Mouse (Mus musculus) monocyte, adult 2 months (primary cell): ENCODE data around the gene Stk11ip.

Experiments
- DNase-seq, 2 experiments: peaks; one replicate each; pipeline ENCODE4 v3.0.0; 2022; ENCODE audit warnings: low spot score in 2 of 2, low read depth in 1 of 2

Stk11ip gene

GRCm38 (mm10) chr1:75504256-75505045, 16.9 kb upstream of the Stk11ip start:
- DNase-seq, result no peak

- DNase-seq, result no peak
Observed at GRCm38 (mm10) chr1:75505159-75505955, 16.0 kb upstream of the Stk11ip start.

- no peak for DNase-seq
Observed at GRCm38 (mm10) chr1:75505956-75506831, 15.1 kb upstream of the Stk11ip start, which contains the start of gene Obsl1. TSS of gene Obsl1 (minus strand) at chr1:75506452.

DNA sequence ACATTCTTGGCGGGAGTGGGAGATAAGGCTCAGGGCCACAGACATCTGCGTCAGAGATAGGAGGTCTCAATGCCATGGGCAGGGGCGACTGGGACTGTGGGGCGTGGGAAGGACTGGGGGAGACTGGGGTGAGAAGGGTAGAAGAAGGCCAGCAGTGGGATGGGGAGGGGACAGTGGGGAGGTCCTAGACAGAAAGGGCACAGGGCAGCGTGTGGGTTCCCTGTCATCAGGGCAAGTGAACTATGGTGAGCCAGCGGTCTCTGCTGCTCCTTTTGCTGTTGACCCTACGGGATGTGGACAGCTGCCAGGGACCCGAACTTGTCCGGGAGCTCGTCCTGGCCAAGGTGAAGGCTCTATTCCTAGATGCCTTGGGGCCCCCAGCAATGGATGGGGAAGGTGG, 14.3 kb upstream of the Stk11ip start, which contains the start of gene Inha:
TSS of gene Inha (plus strand) at position 72 of the 400 bp plus-strand sequence.
- no peak for DNase-seq

GRCm38 (mm10) chr1:75509586-75509985, 11.7 kb upstream of the Stk11ip start:
- no peak for DNase-seq

DNA sequence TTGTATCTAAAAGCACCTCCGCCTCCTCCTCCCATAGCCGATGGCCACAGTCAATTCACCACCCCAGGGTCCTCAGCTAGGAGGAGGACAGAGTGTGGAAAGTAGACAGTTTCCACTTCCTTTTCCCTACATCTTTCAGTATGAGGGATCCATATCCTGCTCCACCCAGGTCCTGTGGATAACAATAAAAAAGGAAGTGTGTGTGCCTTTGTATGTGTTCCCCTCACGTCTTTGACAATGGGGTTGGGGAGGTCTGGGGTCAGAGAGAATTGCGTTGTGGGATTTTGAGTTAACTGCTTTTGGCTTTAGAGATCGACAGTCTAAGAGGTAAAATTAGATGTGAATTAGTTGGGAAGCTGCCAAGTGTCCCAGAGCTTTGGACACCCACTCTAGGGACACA, 11.2 kb upstream of the Stk11ip start:
- DNase-seq, result no peak

GRCm38 (mm10) chr1:75511437-75512210, 9.7 kb upstream of the Stk11ip start:
- DNase-seq, result no peak

GRCm38 (mm10) chr1:75512550-75512949, 8.8 kb upstream of the Stk11ip start:
- no peak for DNase-seq

GRCm38 (mm10) chr1:75516703-75517380, 4.5 kb upstream of the Stk11ip start:
- DNase-seq, result no peak

- no peak for DNase-seq
Observed at GRCm38 (mm10) chr1:75517984-75518383, 3.3 kb upstream of the Stk11ip start.

- DNase-seq, result no peak
Observed at GRCm38 (mm10) chr1:75518427-75518826, 2.9 kb upstream of the Stk11ip start.

DNA sequence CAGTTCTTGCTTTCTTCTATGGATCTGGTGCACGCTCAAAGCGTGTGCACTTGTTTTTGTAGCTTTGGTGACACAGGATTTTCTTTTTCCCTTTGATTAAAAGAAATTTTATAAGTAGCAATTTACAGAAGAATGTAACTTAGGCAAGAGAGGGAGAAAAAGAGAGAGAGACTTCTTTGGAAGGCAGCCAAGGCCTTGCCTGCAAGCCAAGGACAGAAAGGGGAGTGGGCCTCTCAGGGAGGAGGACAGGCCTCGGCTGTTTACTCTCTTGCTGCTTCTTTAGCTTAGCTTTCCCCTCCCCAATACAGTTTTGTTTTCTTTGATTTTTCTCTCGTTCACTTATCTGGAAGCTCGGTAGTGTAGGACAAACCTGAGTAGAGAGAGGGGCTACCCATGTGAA, 1.8 kb upstream of the Stk11ip start:
- no peak for DNase-seq

- peak in 1 of 2 experiments; percentile 22 for DNase-seq
Observed at GRCm38 (mm10) chr1:75524679-75525078, 3.4 kb downstream of the Stk11ip start.

DNA sequence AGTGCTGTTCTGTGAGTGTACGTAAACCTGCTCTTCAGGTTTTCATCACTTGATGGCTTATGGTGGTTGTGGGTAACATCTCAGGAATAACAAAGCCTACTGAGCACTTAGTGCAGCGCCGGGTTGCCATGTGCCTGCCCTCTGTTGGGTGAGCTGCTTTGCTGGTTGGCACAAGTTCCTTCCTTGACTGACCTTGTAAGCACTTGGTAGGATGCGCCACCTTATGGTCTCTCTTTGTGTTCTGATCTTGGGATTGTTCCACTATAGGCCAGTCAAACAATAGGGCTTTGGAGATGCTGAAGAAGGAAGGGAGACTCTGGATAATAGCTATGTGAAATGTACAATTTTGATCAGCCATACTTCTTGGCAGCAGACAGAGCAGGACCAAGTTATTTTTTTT, 9.2 kb downstream of the Stk11ip start:
- DNase-seq, result no peak

- no peak for DNase-seq
Observed at GRCm38 (mm10) chr1:75532280-75533172, 11.2 kb downstream of the Stk11ip start.

GRCm38 (mm10) chr1:75533325-75534252, 12.3 kb downstream of the Stk11ip start:
- DNase-seq, result no peak

- no peak for DNase-seq
Observed at GRCm38 (mm10) chr1:75537587-75537986, 16.3 kb downstream of the Stk11ip start.
